Mouse (Mus musculus) C2C12 (cell line): ENCODE measurements around the gene Atp2a2.

ENCODE experiments used
- CEBPB ChIP-seq: IDR thresholded peaks from one replicate; pipeline ENCODE4 v1.6.1; 2011; ENCODE audit warnings: low read depth, mild to moderate bottlenecking, control low read depth, moderate library complexity
- CTCF ChIP-seq: IDR thresholded peaks from one replicate; pipeline ENCODE4 v1.5.1; 2011; ENCODE audit not compliant: control insufficient read depth, insufficient read depth, insufficient read length
- FOSL1 ChIP-seq: IDR thresholded peaks from one replicate; pipeline ENCODE4 v1.8.0; 2011; ENCODE audit warnings: mild to moderate bottlenecking, low read length; ENCODE audit not compliant: poor library complexity, insufficient read depth, severe bottlenecking
- MAX ChIP-seq: IDR thresholded peaks from one replicate; pipeline ENCODE4 v1.6.1; 2011; ENCODE audit warnings: mild to moderate bottlenecking, control low read depth
- USF1 ChIP-seq: IDR thresholded peaks from one replicate; pipeline ENCODE4 v1.6.1; 2011; ENCODE audit warnings: low read depth, mild to moderate bottlenecking, control low read depth, moderate library complexity

- TF ChIP-seq CTCF (no peak), USF1 (no peak), MAX (no peak), FOSL1 (no peak), CEBPB (no peak)
Measured at GRCm38 (mm10) chr5:122496990-122497389, 5.0 kb downstream of the Atp2a2 start.
